Mouse (Mus musculus): Measurements from ENCODE around the gene Cilp. TPM values are rescaled to one million over a fixed set of nuclear protein-coding genes. Genes with fewer than 3 reads are reported as not detected.

Cilp gene
- not detected for total RNA-seq (2023)

DNA sequence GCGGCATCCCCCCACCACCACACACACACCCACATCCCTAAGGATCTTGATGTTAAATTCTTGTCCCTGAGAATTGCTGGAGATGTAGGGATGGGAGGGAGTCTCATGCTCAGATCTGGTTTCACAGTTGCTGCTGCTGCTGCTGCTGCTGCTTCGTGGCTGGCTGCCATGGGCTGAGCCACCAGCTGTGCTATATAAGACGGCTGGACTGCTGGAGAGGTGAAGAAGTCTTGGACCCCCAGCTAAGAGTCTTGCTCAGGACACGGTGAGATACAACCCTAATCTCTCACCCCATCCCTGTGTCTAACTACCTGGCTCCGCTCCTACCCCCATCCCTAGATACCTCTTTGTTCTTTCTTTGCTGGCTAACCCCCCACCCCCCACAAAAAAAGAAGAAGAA lies at the start of gene Cilp:
Cilp (plus strand) TSS at position 222 of the 400 bp plus-strand sequence.

GRCm38 (mm10) chr9:65293973-65294715 lies 29.2 kb downstream of the Cilp start, which contains the start of gene Clpx:
Clpx (plus strand) TSS chr9:65294260.

Other genes starting within 250 kb of the Cilp start
- 29.3 TPM for gene Hacd3, start 243.5 kb upstream of the Cilp start, total RNA-seq (2023)
- 74.5 TPM for gene Dpp8, start 232.8 kb upstream of the Cilp start, total RNA-seq (2023)
- 0.24 TPM for gene Igdcc4, start 163.7 kb upstream of the Cilp start, total RNA-seq (2023)
- gene Igdcc3, start 124.0 kb upstream of the Cilp start, total RNA-seq (2023) = not detected
- gene Parp16, start 69.8 kb upstream of the Cilp start, total RNA-seq (2023) = 7.2 TPM
- gene Clpx, start 29.1 kb downstream of the Cilp start, total RNA-seq (2023) = 28.9 TPM
- 20.0 TPM for gene Pdcd7, start 80.9 kb downstream of the Cilp start, total RNA-seq (2023)
- gene Ubap1l, start 95.9 kb downstream of the Cilp start, total RNA-seq (2023) = not detected
- not detected for gene Kbtbd13, start 126.5 kb downstream of the Cilp start, total RNA-seq (2023)
- 0.24 TPM for gene Rasl12, start 133.3 kb downstream of the Cilp start, total RNA-seq (2023)
- not detected for gene Slc51b, start 157.8 kb downstream of the Cilp start, total RNA-seq (2023)
- 25.8 TPM for gene Mtfmt, start 170.6 kb downstream of the Cilp start, total RNA-seq (2023)
- 49.9 TPM for gene Spg21, start 195.8 kb downstream of the Cilp start, total RNA-seq (2023)